ENCODE assay signal across 21 mouse cellular contexts in genomic region chr5:66302085-66302815, GRCm38 (mm10). TPM values are rescaled to one million over a fixed set of nuclear protein-coding genes. Genes with fewer than 3 reads are reported as not detected.
"Had no signal": no experiment of that assay in that cellular context is flagged by ENCODE, and none has a peak within 500 bp of the region (broad histone marks: within the 10 kb centered on the region; RNA-seq: fewer than 3 reads in every experiment).

No protein-coding gene starts in this region.

- H3K4me3 ChIP-seq: intestine, embryonic 15.5 days; kidney, embryonic 15.5 days; limb, embryonic 10.5 days; limb, embryonic 13.5 days; liver, embryonic 12.5 days; liver, embryonic 15.5 days; midbrain, embryonic 12.5 days; midbrain, embryonic 15.5 days; neural tube, embryonic 12.5 days; neural tube, embryonic 15.5 days; stomach, embryonic 15.5 days had no signal

- H3K9me3 ChIP-seq: intestine, embryonic 15.5 days; kidney, embryonic 15.5 days; limb, embryonic 10.5 days; limb, embryonic 13.5 days; liver, embryonic 12.5 days; liver, embryonic 15.5 days; midbrain, embryonic 12.5 days; midbrain, embryonic 15.5 days; neural tube, embryonic 12.5 days; neural tube, embryonic 15.5 days; stomach, embryonic 15.5 days had no signal

- ATAC-seq: intestine, embryonic 15.5 days; liver, embryonic 12.5 days; midbrain, embryonic 15.5 days had no signal

- H3K27ac ChIP-seq: intestine, embryonic 15.5 days; kidney, embryonic 15.5 days; limb, embryonic 10.5 days; limb, embryonic 13.5 days; liver, embryonic 12.5 days; liver, embryonic 15.5 days; midbrain, embryonic 12.5 days; midbrain, embryonic 15.5 days; neural tube, embryonic 12.5 days; neural tube, embryonic 15.5 days; stomach, embryonic 15.5 days had no signal

- H3K4me2 ChIP-seq: intestine, embryonic 15.5 days; kidney, embryonic 15.5 days; limb, embryonic 13.5 days; liver, embryonic 12.5 days; liver, embryonic 15.5 days; lung, embryonic 14.5 days; midbrain, embryonic 12.5 days; midbrain, embryonic 15.5 days; neural tube, embryonic 12.5 days; neural tube, embryonic 15.5 days; stomach, embryonic 15.5 days had no signal

- H3K36me3 ChIP-seq: intestine, embryonic 15.5 days; liver, embryonic 15.5 days; stomach, embryonic 15.5 days had no signal

- DNase-seq: kidney, adult 11 months; kidney, adult 8-10 months; kidney, postnatal 10 days; kidney, postnatal 36 days; liver; lung, embryonic 14.5 days; spleen, adult 18-20 months; thymus, adult 2 months; thymus, postnatal 14 days; thymus, postnatal 4 days had no signal

- H3K4me1 ChIP-seq: intestine, embryonic 15.5 days; kidney, embryonic 15.5 days; limb, embryonic 10.5 days; liver, embryonic 12.5 days; liver, embryonic 15.5 days; midbrain, embryonic 12.5 days; midbrain, embryonic 15.5 days; neural tube, embryonic 12.5 days; stomach, embryonic 15.5 days had no signal

- H3K27me3 ChIP-seq: intestine, embryonic 15.5 days; kidney, embryonic 15.5 days; limb, embryonic 13.5 days; liver, embryonic 12.5 days; liver, embryonic 15.5 days; midbrain, embryonic 12.5 days; midbrain, embryonic 15.5 days; neural tube, embryonic 12.5 days; neural tube, embryonic 15.5 days; stomach, embryonic 15.5 days had no signal

- H3K9ac ChIP-seq: intestine, embryonic 15.5 days; kidney, embryonic 15.5 days; limb, embryonic 13.5 days; liver, embryonic 12.5 days; liver, embryonic 15.5 days; lung, embryonic 14.5 days; midbrain, embryonic 12.5 days; midbrain, embryonic 15.5 days; neural tube, embryonic 12.5 days; neural tube, embryonic 15.5 days; stomach, embryonic 15.5 days had no signal

RNA-seq across cellular contexts. Expression of gene Nsun7, which starts 42.6 kb away (rescaled TPM):
- polyA plus RNA-seq: liver, embryonic 15.5 days had no signal
